Mouse (Mus musculus) spleen, adult 2 months (tissue): Measurements from ENCODE around the gene Brf1.

Experiments
- CTCF ChIP-seq: fragments of 200-500 bp; IDR thresholded peaks from 2 replicates; pipeline ENCODE4 v1.5.1; 2011; ENCODE audit warnings: mild to moderate bottlenecking, inconsistent platforms; ENCODE audit not compliant: insufficient read depth, insufficient read length, insufficient replicate concordance; ENCODE audit errors: extremely low read depth
- POLR2A ChIP-seq: fragments of 200-500 bp; IDR thresholded peaks from 2 replicates; pipeline ENCODE4 v1.6.1; 2011; ENCODE audit warnings: low read depth, low read length, inconsistent platforms

DNA sequence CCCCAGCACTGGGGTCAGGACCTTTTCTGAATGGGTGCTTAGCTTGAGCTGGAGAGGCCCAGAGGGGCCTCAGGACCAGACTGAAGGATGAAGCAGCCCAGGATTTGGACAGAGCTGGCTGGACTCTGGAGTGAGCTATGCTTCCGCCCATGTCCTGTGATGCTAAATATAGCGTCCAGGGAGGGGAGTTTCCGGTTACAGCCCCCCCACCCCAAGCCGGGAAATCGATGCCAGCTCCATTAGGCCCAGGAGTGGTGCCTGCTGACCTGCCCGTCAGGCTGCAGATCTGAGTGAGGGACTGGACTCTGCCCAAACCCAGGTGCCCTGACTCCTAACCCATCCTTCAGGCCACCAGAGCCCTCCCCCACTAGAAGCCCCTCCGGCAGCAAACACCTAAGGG, 67.9 kb downstream of the Brf1 start:
- TF ChIP-seq CTCF (no peak), POLR2A (no peak)
